In genomic region chr4:82662626-82663025, GRCm38 (mm10) we compare ENCODE assay signal across 27 mouse cellular contexts. TPM values are rescaled to one million over a fixed set of nuclear protein-coding genes. Genes with fewer than 3 reads are reported as not detected.
A peak's percentile ranks its signal among the peaks of the same experiment; 100 is the strongest.
DNase-seq lines count a peak whose midpoint lies in the region; ATAC-seq and TF ChIP-seq lines count a peak whose summit lies in the region.
"Had no signal": no experiment of that assay in that cellular context is flagged by ENCODE, and none has a peak within 500 bp of the region (broad histone marks: within the 10 kb centered on the region; RNA-seq: fewer than 3 reads in every experiment).

No protein-coding gene starts in this region.

- intact Hi-C loops in heart, postnatal 14 days (cut with DNase I) = no loop called here

- H3K27ac ChIP-seq in forebrain, embryonic 13.5 days = peak overlapping the region; percentile 70
- no peak overlapping the region for H3K27ac ChIP-seq in forebrain, embryonic 11.5 days (ENCODE audit: low read depth, low read length)
- peak overlapping the region; percentile 68 for H3K27ac ChIP-seq in forebrain, embryonic 15.5 days (replicated peaks)
- H3K27ac ChIP-seq in forebrain, postnatal 0 days (ENCODE audit: low read depth, low read length) = no peak overlapping the region
- peak overlapping the region; percentile 13; the same call in 1 of the 2 replicates for H3K27ac ChIP-seq in neural tube, embryonic 13.5 days (replicated peaks)
- H3K27ac ChIP-seq in neural tube, embryonic 15.5 days (replicated peaks) = no peak overlapping the region
- H3K27ac ChIP-seq: embryonic facial prominence, embryonic 13.5 days; embryonic facial prominence, embryonic 15.5 days had no signal

- H3K9me3 ChIP-seq in forebrain, embryonic 13.5 days (replicated peaks) = no peaks in the 10 kb centered on the region
- H3K9me3 ChIP-seq in forebrain, embryonic 11.5 days (ENCODE audit: control insufficient read depth, low read length) = no peaks in the 10 kb centered on the region
- H3K9me3 ChIP-seq in forebrain, embryonic 15.5 days = no peaks in the 10 kb centered on the region
- H3K9me3 ChIP-seq in forebrain, postnatal 0 days (ENCODE audit: low read length) = no peaks in the 10 kb centered on the region
- H3K9me3 ChIP-seq in neural tube, embryonic 13.5 days = no peaks in the 10 kb centered on the region
- no peaks in the 10 kb centered on the region for H3K9me3 ChIP-seq in neural tube, embryonic 15.5 days (replicated peaks)
- H3K9me3 ChIP-seq: embryonic facial prominence, embryonic 13.5 days; embryonic facial prominence, embryonic 15.5 days had no signal

- no peak overlapping the region for H3K4me3 ChIP-seq in forebrain, embryonic 13.5 days
- H3K4me3 ChIP-seq in forebrain, embryonic 11.5 days (ENCODE audit: low read depth, low read length) = no peak overlapping the region
- no peak overlapping the region for H3K4me3 ChIP-seq in forebrain, embryonic 15.5 days
- no peak overlapping the region for H3K4me3 ChIP-seq in forebrain, postnatal 0 days (ENCODE audit: low read depth, low read length)
- H3K4me3 ChIP-seq in neural tube, embryonic 13.5 days = no peak overlapping the region
- no peak overlapping the region for H3K4me3 ChIP-seq in neural tube, embryonic 15.5 days (replicated peaks)
- H3K4me3 ChIP-seq: embryonic facial prominence, embryonic 13.5 days; embryonic facial prominence, embryonic 15.5 days; erythroblast, embryonic 14.5 days had no signal

- H3K9ac ChIP-seq in forebrain, embryonic 13.5 days = no peak overlapping the region
- no peak overlapping the region for H3K9ac ChIP-seq in forebrain, embryonic 11.5 days (ENCODE audit: low read length)
- H3K9ac ChIP-seq in forebrain, embryonic 15.5 days (replicated peaks) = no peak overlapping the region
- H3K9ac ChIP-seq in forebrain, postnatal 0 days = no peak overlapping the region
- no peak overlapping the region for H3K9ac ChIP-seq in neural tube, embryonic 13.5 days
- H3K9ac ChIP-seq in neural tube, embryonic 15.5 days (replicated peaks) = no peak overlapping the region
- H3K9ac ChIP-seq: embryonic facial prominence, embryonic 13.5 days; embryonic facial prominence, embryonic 15.5 days had no signal

- peaks cover 23% of the 10 kb centered on the region for H3K4me1 ChIP-seq in forebrain, embryonic 13.5 days
- no peaks in the 10 kb centered on the region for H3K4me1 ChIP-seq in forebrain, embryonic 11.5 days (replicated peaks; ENCODE audit: control insufficient read depth, insufficient read depth, low read length)
- peaks cover 33% of the 10 kb centered on the region for H3K4me1 ChIP-seq in forebrain, embryonic 15.5 days
- H3K4me1 ChIP-seq in forebrain, postnatal 0 days (ENCODE audit: insufficient read depth) = no peaks in the 10 kb centered on the region
- peaks cover 21% of the 10 kb centered on the region for H3K4me1 ChIP-seq in neural tube, embryonic 13.5 days (replicated peaks)
- H3K4me1 ChIP-seq in neural tube, embryonic 15.5 days = peaks cover 7% of the 10 kb centered on the region

- peaks cover 11% of the 10 kb centered on the region; the same call in 1 of the 2 replicates for H3K27me3 ChIP-seq in forebrain, embryonic 13.5 days
- H3K27me3 ChIP-seq in forebrain, embryonic 11.5 days (ENCODE audit: control insufficient read depth, insufficient read depth, low read length) = no peaks in the 10 kb centered on the region
- no peaks in the 10 kb centered on the region for H3K27me3 ChIP-seq in forebrain, embryonic 15.5 days
- H3K27me3 ChIP-seq in forebrain, postnatal 0 days (ENCODE audit: insufficient read depth, low read length) = no peaks in the 10 kb centered on the region
- no peaks in the 10 kb centered on the region for H3K27me3 ChIP-seq in neural tube, embryonic 13.5 days
- no peaks in the 10 kb centered on the region for H3K27me3 ChIP-seq in neural tube, embryonic 15.5 days (replicated peaks)
- H3K27me3 ChIP-seq: CH12.LX; embryonic facial prominence, embryonic 13.5 days; embryonic facial prominence, embryonic 15.5 days; Patski had no signal

- no peaks in the 10 kb centered on the region for H3K36me3 ChIP-seq in forebrain, embryonic 13.5 days (ENCODE audit: poor library complexity, severe bottlenecking)
- no peaks in the 10 kb centered on the region for H3K36me3 ChIP-seq in forebrain, embryonic 11.5 days (ENCODE audit: control insufficient read depth, insufficient read depth, low read length)
- no peaks in the 10 kb centered on the region for H3K36me3 ChIP-seq in forebrain, embryonic 15.5 days
- no peaks in the 10 kb centered on the region for H3K36me3 ChIP-seq in forebrain, postnatal 0 days (ENCODE audit: insufficient read depth)
- no peaks in the 10 kb centered on the region for H3K36me3 ChIP-seq in neural tube, embryonic 13.5 days
- H3K36me3 ChIP-seq in neural tube, embryonic 15.5 days = no peaks in the 10 kb centered on the region
- H3K36me3 ChIP-seq: embryonic facial prominence, embryonic 13.5 days; embryonic facial prominence, embryonic 15.5 days; G1E had no signal

- no peak for TF ChIP-seq CTCF in forebrain, postnatal 0 days (IDR thresholded peaks at IDR 0.05; ENCODE audit: low read depth)

- no peak overlapping the region for H3K4me2 ChIP-seq in forebrain, embryonic 13.5 days
- H3K4me2 ChIP-seq in forebrain, embryonic 11.5 days (ENCODE audit: low read depth, low read length, severe bottlenecking) = no peak overlapping the region
- H3K4me2 ChIP-seq in forebrain, embryonic 15.5 days (replicated peaks) = no peak overlapping the region
- no peak overlapping the region for H3K4me2 ChIP-seq in forebrain, postnatal 0 days (ENCODE audit: low read depth)
- no peak overlapping the region for H3K4me2 ChIP-seq in neural tube, embryonic 13.5 days
- no peak overlapping the region for H3K4me2 ChIP-seq in neural tube, embryonic 15.5 days
- H3K4me2 ChIP-seq: embryonic facial prominence, embryonic 13.5 days; embryonic facial prominence, embryonic 15.5 days had no signal

- 60% methylated on average over 3 of the region's 3 CpGs for WGBS in forebrain, embryonic 13.5 days
- WGBS in forebrain, embryonic 11.5 days = 76% methylated on average over 3 of the region's 3 CpGs
- WGBS in forebrain, embryonic 15.5 days = 38% methylated on average over 3 of the region's 3 CpGs
- 42% methylated on average over 3 of the region's 3 CpGs for WGBS in forebrain, postnatal 0 days
- WGBS in neural tube, embryonic 13.5 days = 85% methylated on average over 3 of the region's 3 CpGs
- 77% methylated on average over 3 of the region's 3 CpGs for WGBS in neural tube, embryonic 15.5 days

- ATAC-seq in forebrain, embryonic 13.5 days = peak; percentile 50
- no peak for ATAC-seq in forebrain, embryonic 11.5 days (replicated peaks; ENCODE audit: low FRiP score)
- peak; percentile 68 for ATAC-seq in forebrain, embryonic 15.5 days (replicated peaks)
- ATAC-seq in forebrain, postnatal 0 days = no peak
- ATAC-seq in neural tube, embryonic 13.5 days (ENCODE audit: low read depth) = no peak
- ATAC-seq in neural tube, embryonic 15.5 days (ENCODE audit: low FRiP score) = no peak
- ATAC-seq: activated CD4-positive, CD25-positive, alpha-beta regulatory T cell, adult 4 months; CD4-positive, CD25-positive, alpha-beta regulatory T cell, adult 4 months; Patski had no signal

- no peak for DNase-seq in forebrain, embryonic 11.5 days (ENCODE audit: low spot score)
- DNase-seq in forebrain, postnatal 0 days = no peak
- DNase-seq in heart, adult 11 months = peak; percentile 24
- DNase-seq in heart, postnatal 14 days = no peak
- DNase-seq: adrenal gland, adult 8-10 months; adrenal gland, postnatal 14 days; adrenal gland, postnatal 36 days; B cell, adult 2 months; cerebellum, adult 11 months; cerebellum, adult 18-20 months; cerebellum, adult 8-10 months; cerebellum, adult 9-11 months; cerebellum, postnatal 36 days; embryo, embryonic 11 days had no signal

RNA-seq across cellular contexts. Expression of gene Nfib, which starts 42.9 kb away (rescaled TPM):
- 170 and 204 TPM in 2 replicates for polyA plus RNA-seq in forebrain, embryonic 13.5 days (2015; fragmentation: Nextera tagmentation; extraction: Ambion mirVana)
- polyA plus RNA-seq in forebrain, embryonic 11.5 days (2014; fragmentation: Nextera tagmentation; extraction: Ambion mirVana) = 49.7 and 58.4 TPM in 2 replicates
- polyA plus RNA-seq in forebrain, embryonic 15.5 days (2015; fragmentation: Nextera tagmentation; extraction: Ambion mirVana) = 282 and 283 TPM in 2 replicates
- total RNA-seq in forebrain, postnatal 0 days (2014; rRNA removed) = 114 and 135 TPM in 2 replicates
- 40.2 and 69.0 TPM in 2 replicates for polyA plus RNA-seq in forebrain, postnatal 0 days (2015; fragmentation: Nextera tagmentation; extraction: Ambion mirVana)
- 100 to 1,000 TPM; 136 to 138 TPM for total RNA-seq in heart, postnatal 14 days (2021)
- 71.3 and 81.2 TPM in 2 replicates for polyA plus RNA-seq in neural tube, embryonic 13.5 days (2015; fragmentation: Nextera tagmentation; extraction: Ambion mirVana)
- polyA plus RNA-seq in neural tube, embryonic 15.5 days (2015; fragmentation: Nextera tagmentation; extraction: Ambion mirVana) = 53.9 and 58.4 TPM in 2 replicates
- total RNA-seq: common myeloid progenitor, adult 5-6 weeks had no signal
- polyA plus RNA-seq: erythroblast, embryonic 14.5 days; G1E had no signal

Comparison
In these comparisons a context has a peak if more than half of its experiments do, and no peak if none do; other contexts are left out.
1. ATAC-seq: peak in forebrain, embryonic 13.5 days (single experiment) and forebrain, embryonic 15.5 days (single experiment); none in forebrain, embryonic 11.5 days (single experiment), forebrain, postnatal 0 days (single experiment), neural tube, embryonic 13.5 days (single experiment) and neural tube, embryonic 15.5 days (single experiment).
2. H3K27ac ChIP-seq: peak in forebrain, embryonic 13.5 days (single experiment), forebrain, embryonic 15.5 days (single experiment) and neural tube, embryonic 13.5 days (single experiment); none in forebrain, embryonic 11.5 days (single experiment), forebrain, postnatal 0 days (single experiment) and neural tube, embryonic 15.5 days (single experiment).